Mouse (Mus musculus) heart, embryonic 15.5 days (tissue): ENCODE measurements around the gene Ccdc91. TPM values are rescaled to one million over a fixed set of nuclear protein-coding genes. Genes with fewer than 3 reads are reported as not detected.

Experiments used
- polyA plus RNA-seq: library from polyadenylated mRNA; unstranded; fragments of >200 nt; fragmentation: Nextera tagmentation; extraction: Ambion mirVana; gene quantifications from 2 replicates; pipeline ENCODE4 v1.2.1, GENCODE M21; 2015

Gene Ccdc91
- polyA plus RNA-seq, 1 experiment from 2014 or later, result 24.1 TPM

Other genes starting within 250 kb of the Ccdc91 start
- gene Pthlh, start 211.6 kb upstream of the Ccdc91 start, polyA plus RNA-seq, result 2.6 and 2.9 TPM in 2 replicates